Mouse (Mus musculus) left cerebral cortex, postnatal 14 days (tissue): ENCODE results near the gene Gm3755. TPM values are rescaled to one million over a fixed set of nuclear protein-coding genes. Genes with fewer than 3 reads are reported as not detected.
"Not testable (repeated sequence)": the region's sequence is repeated elsewhere in the genome, so short reads cannot be mapped to it uniquely, and the experiment has no call there.

Experiments
- DNase-seq, 2 experiments: peaks; one replicate each; pipeline ENCODE4 v3.0.0; 2021 to 2022; ENCODE audit warnings: low spot score in 2 of 2, mixed read lengths in 1 of 2
- intact Hi-C: fragments of 180-260 bp; cut with DNase I; formaldehyde crosslinking; loops from one replicate; pipeline ENCODE4 v1.15.1; 2025
- long read RNA-seq, 2 experiments: library from polyadenylated mRNA; stranded (forward); transcript quantifications; one replicate each; pipeline ENCODE4 v2.0.0; 2021
- total RNA-seq, 2 experiments: library from RNA; stranded (reverse); gene quantifications; 2 replicates each; pipeline ENCODE4 v1.2.3; 2021

Gene Gm3755
- total RNA-seq: not detected
- long read RNA-seq, experiment 1: 0 reads
- long read RNA-seq, experiment 2: 0 reads

DNA sequence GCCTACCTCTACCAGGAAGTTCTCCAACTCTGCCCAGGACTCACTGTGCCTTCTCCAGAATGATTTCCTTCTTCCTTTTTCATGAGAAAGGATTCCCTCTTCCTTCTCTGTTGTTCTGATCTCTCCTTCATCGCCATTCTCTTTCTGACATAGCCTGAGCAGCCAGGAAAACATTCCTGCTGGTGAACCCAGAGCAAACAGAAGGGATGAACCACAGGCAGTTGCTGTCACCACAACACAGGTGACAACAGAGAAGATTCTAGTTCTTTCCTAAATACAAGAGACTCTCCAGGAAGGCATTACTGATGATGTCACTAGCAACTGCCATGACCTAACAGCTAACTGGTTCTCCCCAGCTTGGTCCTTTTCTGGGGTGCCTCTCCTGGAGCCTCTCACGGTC, at the start of gene Gm3755:
Gene Gm3755 (minus strand): TSS at position 101 of the 400 bp plus-strand sequence.
- DNase-seq, intact Hi-C loops: not testable (repeated sequence)

DNA sequence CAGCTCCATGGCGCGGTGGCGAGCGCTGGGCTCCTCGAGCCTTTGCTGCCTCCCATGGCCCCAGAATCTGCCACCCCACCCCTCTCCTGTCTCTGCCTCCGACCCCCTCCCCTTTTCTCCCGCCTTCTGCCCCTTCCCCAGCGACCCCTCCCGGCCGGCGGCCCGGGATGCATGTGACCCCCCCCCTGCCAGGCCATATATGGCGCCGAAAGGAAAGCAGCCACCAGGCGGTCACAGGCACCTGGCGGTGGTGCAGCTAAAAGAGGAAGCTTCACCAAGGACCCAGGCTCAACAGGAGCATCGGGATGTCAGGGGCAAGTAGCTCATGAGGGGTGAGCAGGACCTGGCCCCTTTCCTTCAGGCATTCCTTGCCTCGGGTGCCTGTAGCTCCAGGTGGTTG, 38.0 kb upstream of the Gm3755 start:
- DNase-seq, intact Hi-C loops: not testable (repeated sequence)

DNA sequence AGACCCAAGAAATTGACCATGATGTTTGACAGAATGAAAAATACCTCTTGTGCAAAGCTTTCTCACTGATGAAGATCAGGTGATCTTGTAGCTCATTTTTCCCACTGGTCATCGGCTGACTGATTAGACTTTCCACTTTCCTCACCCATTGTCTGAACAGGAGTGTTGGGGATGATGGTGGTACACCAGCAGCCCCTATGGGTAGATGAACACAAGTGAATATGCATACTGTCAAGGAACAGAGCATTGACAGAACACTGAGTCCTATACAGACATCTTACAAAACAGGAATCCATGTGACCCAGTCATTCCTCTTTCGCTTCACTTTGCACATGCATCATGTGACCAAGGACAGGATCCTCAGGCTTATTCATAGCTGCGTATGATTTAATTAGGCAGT, 32.9 kb upstream of the Gm3755 start, which contains the start of gene Gm3752:
Gene Gm3752 (minus strand): TSS at position 101 of the 400 bp plus-strand sequence.
- DNase-seq, intact Hi-C loops: not testable (repeated sequence)

DNA sequence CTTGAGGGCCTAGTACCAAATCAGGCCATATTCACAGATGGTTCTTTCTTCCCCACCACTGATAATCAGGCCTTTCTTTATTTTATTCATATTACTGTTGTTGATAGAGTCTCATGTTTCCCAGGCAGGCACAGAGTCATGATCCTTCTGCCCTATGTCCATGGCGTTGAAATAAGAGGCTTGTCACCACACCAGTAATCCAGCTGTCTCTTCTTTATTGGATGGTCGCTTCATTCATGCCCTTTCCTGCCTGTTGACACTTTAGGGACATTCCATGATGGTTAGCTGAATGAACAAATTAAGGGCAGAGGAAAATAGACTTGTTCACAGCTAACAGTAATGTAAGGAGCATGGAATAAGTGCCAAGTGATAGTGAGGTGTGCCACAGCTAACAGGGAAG, 28.2 kb downstream of the Gm3755 start:
- DNase-seq, intact Hi-C loops: not testable (repeated sequence)

Other genes with a start within 250 kb of the Gm3755 start
- not detected for gene Gm3727, start 186.2 kb downstream of the Gm3755 start, total RNA-seq
- under 1 TPM; 0.55 to 0.75 TPM for gene Gm3739, start 135.9 kb downstream of the Gm3755 start, total RNA-seq
- gene Gm5797, start 118.5 kb downstream of the Gm3755 start, total RNA-seq: not detected
- gene Gm8374, start 85.8 kb downstream of the Gm3755 start, total RNA-seq: not detected
- gene Gm3752, start 32.8 kb upstream of the Gm3755 start, total RNA-seq: 1 to 10 TPM; 1.4 to 1.5 TPM
- gene Gm3558, start 117.6 kb upstream of the Gm3755 start, total RNA-seq: 1 to 10 TPM; 5.4 to 6.8 TPM
- gene Gm10338, start 144.7 kb upstream of the Gm3755 start, total RNA-seq: not detected
- not detected for gene Gm10128, start 193.1 kb upstream of the Gm3755 start, total RNA-seq